Mouse (Mus musculus) kidney, adult 2 months (tissue): ENCODE results near the gene BC025446. TPM values are rescaled to one million over a fixed set of nuclear protein-coding genes. Genes with fewer than 3 reads are reported as not detected.

Experiments
- DNase-seq: peaks from one replicate; pipeline ENCODE4 v3.0.0; 2021
- H3K27ac ChIP-seq: fragments of 200-500 bp; 2 replicates; pipeline ENCODE4 v1.5.1; 2012; ENCODE audit warnings: low read depth, low read length, control low read depth, inconsistent platforms; ENCODE audit not compliant: insufficient read depth
- H3K27me3 ChIP-seq: fragments of 200-500 bp; replicated peaks from 2 replicates; pipeline ENCODE4 v1.6.1; 2012; ENCODE audit warnings: mild to moderate bottlenecking, moderate library complexity, low read length, inconsistent platforms; ENCODE audit not compliant: control insufficient read depth, insufficient read depth
- H3K36me3 ChIP-seq: fragments of 200-500 bp; 2 replicates; pipeline ENCODE4 v1.6.1; 2012; ENCODE audit warnings: mild to moderate bottlenecking, moderate library complexity, low read length, inconsistent platforms; ENCODE audit not compliant: control insufficient read depth, insufficient read depth
- H3K4me1 ChIP-seq: fragments of 200-500 bp; 2 replicates; pipeline ENCODE4 v1.6.1; 2011; ENCODE audit warnings: low read length; ENCODE audit not compliant: control insufficient read depth, insufficient read depth
- H3K4me3 ChIP-seq: fragments of 200-500 bp; 2 replicates; pipeline ENCODE4 v1.5.1; 2011; ENCODE audit warnings: mild to moderate bottlenecking, low read depth, low read length, control low read depth; ENCODE audit not compliant: insufficient read depth
- CTCF ChIP-seq: fragments of 200-500 bp; conservative IDR thresholded peaks from 2 replicates; pipeline ENCODE4 v1.5.1; 2011; ENCODE audit warnings: low read depth, mild to moderate bottlenecking, control low read depth, low read length, moderate library complexity, mixed read lengths; ENCODE audit not compliant: insufficient read depth, insufficient read length
- POLR2A ChIP-seq: fragments of 200-500 bp; IDR thresholded peaks from one replicate; pipeline ENCODE4 v1.6.1; 2011; ENCODE audit warnings: low read depth, low read length, control low read depth
- WGBS: fragments of 180-500 bp; shearing (Covaris S2); methylation state at CpG from one replicate; pipeline ENCODE4 v1.1.7; 2018; 5-methylcytosine and 5-hydroxymethylcytosine counted together
- polyA plus RNA-seq: library from polyadenylated mRNA; depleted of rRNA; stranded (reverse); fragments of >200 nt; gene quantifications from 2 replicates; pipeline ENCODE4 v1.2.3, GENCODE M21; 2012

The BC025446 gene
- polyA plus RNA-seq, 1 experiment = 45.0 TPM

- 48% methylated on average over 3 of the region's 3 CpGs for WGBS
- DNase-seq = peak; percentile 30
- peaks cover 2% of the 10 kb centered on the region; the same call in 1 of the 2 replicates for H3K4me1 ChIP-seq
- no peaks in the 10 kb centered on the region for H3K27me3 ChIP-seq
- H3K4me3 ChIP-seq = no peak overlapping the region
- H3K27ac ChIP-seq = no peak overlapping the region
- TF ChIP-seq CTCF (no peak), POLR2A (no peak)
- no peaks in the 10 kb centered on the region for H3K36me3 ChIP-seq
Observed at GRCm38 (mm10) chr15:75237736-75238288, 21.6 kb downstream of the BC025446 start.

- no peak for TF ChIP-seq CTCF
- no peak for TF ChIP-seq POLR2A
Observed at GRCm38 (mm10) chr15:75240558-75240957, 24.4 kb downstream of the BC025446 start.

GRCm38 (mm10) chr15:75242756-75243640 lies 26.8 kb downstream of the BC025446 start:
- Histone ChIP-seq H3K27me3 (no peaks in the 10 kb centered on the region), H3K36me3 (no peaks in the 10 kb centered on the region), H3K4me1 (peaks cover 2% of the 10 kb centered on the region; the same call in 1 of the 2 replicates), H3K4me3 (no peak overlapping the region), H3K27ac (no peak overlapping the region)
- DNase-seq = no peak
- WGBS = 56% methylated on average over 3 of the region's 3 CpGs
- no peak for TF ChIP-seq POLR2A
- no peak for TF ChIP-seq CTCF

More at GRCm38 (mm10) chr15:75240558-75240957, 24.4 kb downstream of the BC025446 start:
- Histone ChIP-seq H3K4me3 (no peak overlapping the region), H3K4me1 (peaks cover 2% of the 10 kb centered on the region; the same call in 1 of the 2 replicates), H3K27me3 (no peaks in the 10 kb centered on the region), H3K36me3 (no peaks in the 10 kb centered on the region), H3K27ac (no peak overlapping the region)
- WGBS = 21% methylated on average over 2 of the region's 2 CpGs
- no peak for DNase-seq

- H3K27me3 ChIP-seq = no peaks in the 10 kb centered on the region
- H3K36me3 ChIP-seq = no peaks in the 10 kb centered on the region
- WGBS = 81% methylated on average over 3 of the region's 3 CpGs
- H3K4me1 ChIP-seq = no peaks in the 10 kb centered on the region
- H3K27ac ChIP-seq = no peak overlapping the region
- no peak for TF ChIP-seq POLR2A
- TF ChIP-seq CTCF = no peak
- H3K4me3 ChIP-seq = no peak overlapping the region
- DNase-seq = no peak
Observed at GRCm38 (mm10) chr15:75254671-75255070, 38.5 kb downstream of the BC025446 start.

GRCm38 (mm10) chr15:75265863-75266262 lies 49.7 kb downstream of the BC025446 start:
- peak; percentile 30 for DNase-seq

GRCm38 (mm10) chr15:75266626-75267025 lies 50.5 kb downstream of the BC025446 start:
- Histone ChIP-seq H3K4me3 (no peak overlapping the region), H3K27me3 (no peaks in the 10 kb centered on the region), H3K36me3 (no peaks in the 10 kb centered on the region), H3K4me1 (peaks cover 5% of the 10 kb centered on the region; the same call in 1 of the 2 replicates), H3K27ac (no peak overlapping the region)
- 52% methylated on average over 1 of the region's 1 CpGs for WGBS
- DNase-seq = peak; percentile 62
- TF ChIP-seq POLR2A (no peak), CTCF (no peak)

More at GRCm38 (mm10) chr15:75265863-75266262, 49.7 kb downstream of the BC025446 start:
- Histone ChIP-seq H3K4me3 (no peak overlapping the region), H3K27ac (no peak overlapping the region), H3K4me1 (peaks cover 5% of the 10 kb centered on the region; the same call in 1 of the 2 replicates), H3K36me3 (no peaks in the 10 kb centered on the region), H3K27me3 (no peaks in the 10 kb centered on the region)
- TF ChIP-seq POLR2A (no peak), CTCF (peak; percentile 33; the same call in 1 of the 2 replicates)

GRCm38 (mm10) chr15:75268121-75268520 lies 51.9 kb downstream of the BC025446 start, which contains the start of gene Ly6f:
Gene Ly6f, plus strand, starts transcription at chr15:75268421.
- DNase-seq = no peak
- Histone ChIP-seq H3K4me1 (peaks cover 5% of the 10 kb centered on the region; the same call in 1 of the 2 replicates), H3K4me3 (no peak within 1 kb of the TSS), H3K27me3 (no peaks in the 10 kb centered on the region), H3K27ac (peak within 1 kb of the TSS; percentile 58), H3K36me3 (no peaks in the 10 kb centered on the region)
- TF ChIP-seq POLR2A (no peak), CTCF (no peak)
